Mouse (Mus musculus) granulocyte monocyte progenitor cell, adult 5-6 weeks (primary cell): ENCODE measurements around the gene Gm49321. TPM values are rescaled to one million over a fixed set of nuclear protein-coding genes. Genes with fewer than 3 reads are reported as not detected.

ENCODE experiments used
- ATAC-seq: replicated peaks from 2 replicates; pipeline ENCODE4 v1.8.0; 2016; ENCODE audit warnings: mild to moderate bottlenecking, moderate TSS enrichment, inconsistent platforms; ENCODE audit not compliant: poor library complexity, severe bottlenecking
- total RNA-seq, 2 experiments: library from RNA; stranded (forward) in 1 of 2; stranded (reverse) in 1 of 2; fragments of 200-712, 200-1000 nt in 1 of 2; fragments of >200 nt in 1 of 2; fragmentation: Nextera tagmentation in 1 of 2; gene quantifications; 2 replicates each; pipeline ENCODE4 v1.2.3; 2014 to 2017

Gene Gm49321
- total RNA-seq, 2 experiments from 2014 or later: not detected

- ATAC-seq: no peak
Measured at GRCm38 (mm10) chr12:73939542-73939941, 2.1 kb downstream of the Gm49321 start.

- ATAC-seq: no peak
Measured at GRCm38 (mm10) chr12:73948415-73948814, 11.0 kb downstream of the Gm49321 start.

GRCm38 (mm10) chr12:73949318-73950058 lies 12.0 kb downstream of the Gm49321 start:
- peak; percentile 64 for ATAC-seq

GRCm38 (mm10) chr12:73952879-73953278 lies 15.4 kb downstream of the Gm49321 start:
- ATAC-seq: peak; percentile 63

- ATAC-seq: peak; percentile 31; the same call in 1 of the 2 replicates
Measured at GRCm38 (mm10) chr12:73953420-73954186, 16.1 kb downstream of the Gm49321 start.

- ATAC-seq: no peak
Measured at GRCm38 (mm10) chr12:73954785-73955184, 17.3 kb downstream of the Gm49321 start.

GRCm38 (mm10) chr12:73957676-73958075 lies 20.2 kb downstream of the Gm49321 start:
- ATAC-seq: no peak

GRCm38 (mm10) chr12:73958830-73959229 lies 21.4 kb downstream of the Gm49321 start:
- ATAC-seq: no peak

GRCm38 (mm10) chr12:73964291-73965281 lies 27.1 kb downstream of the Gm49321 start, which contains the start of gene Snapc1:
TSS of gene Snapc1 (plus strand) at chr12:73964481.
- ATAC-seq: peak; percentile 99

GRCm38 (mm10) chr12:73969142-73969541 lies 31.7 kb downstream of the Gm49321 start:
- no peak for ATAC-seq

GRCm38 (mm10) chr12:73974584-73974983 lies 37.1 kb downstream of the Gm49321 start:
- ATAC-seq: no peak

GRCm38 (mm10) chr12:73978144-73978543 lies 40.7 kb downstream of the Gm49321 start:
- ATAC-seq: no peak

- no peak for ATAC-seq
Measured at GRCm38 (mm10) chr12:73979667-73980066, 42.2 kb downstream of the Gm49321 start.

GRCm38 (mm10) chr12:73982533-73982932 lies 45.1 kb downstream of the Gm49321 start:
- ATAC-seq: no peak

- ATAC-seq: no peak
Measured at GRCm38 (mm10) chr12:73986299-73986698, 48.8 kb downstream of the Gm49321 start.

GRCm38 (mm10) chr12:73988393-73989008 lies 51.0 kb downstream of the Gm49321 start:
- ATAC-seq: no peak

- ATAC-seq: peak; percentile 95
Measured at GRCm38 (mm10) chr12:73989594-73989993, 52.1 kb downstream of the Gm49321 start.

- ATAC-seq: no peak
Measured at GRCm38 (mm10) chr12:73996906-73997296, 59.4 kb downstream of the Gm49321 start.

GRCm38 (mm10) chr12:73997297-73998127 lies 60.1 kb downstream of the Gm49321 start, which contains the start of gene Syt16:
TSS of gene Syt16 (plus strand) at chr12:73997661.
- peak; percentile 25; the same call in 1 of the 2 replicates for ATAC-seq
